Comparison of ENCODE assay signal across 7 mouse cellular contexts in genomic region chr7:13024805-13025204, GRCm38 (mm10). TPM values are rescaled to one million over a fixed set of nuclear protein-coding genes. Genes with fewer than 3 reads are reported as not detected.
DNase-seq lines count a peak whose midpoint lies in the region; ATAC-seq and TF ChIP-seq lines count a peak whose summit lies in the region.

No protein-coding gene starts in this region.

- H3K27ac ChIP-seq in cortical plate, adult 2 months (ENCODE audit: insufficient read depth, low read length): peak overlapping the region; percentile 94
- H3K27ac ChIP-seq in intestine, embryonic 15.5 days: peak overlapping the region; percentile 100
- peak overlapping the region; percentile 100 for H3K27ac ChIP-seq in limb, embryonic 10.5 days
- H3K27ac ChIP-seq in midbrain, embryonic 10.5 days (replicated peaks): peak overlapping the region; percentile 98
- peak overlapping the region; percentile 26; the same call in 1 of the 2 replicates for H3K27ac ChIP-seq in small intestine, adult 2 months (ENCODE audit: insufficient read depth, low read depth, low read length)

- DNase-seq in gastrocnemius, postnatal 10 days: peak; percentile 75
- peak; percentile 85 for DNase-seq in limb, embryonic 10.5 days (ENCODE audit: low spot score)
- peak; percentile 85 for DNase-seq in midbrain, embryonic 10.5 days (ENCODE audit: low spot score)

- TF ChIP-seq CTCF in cortical plate, adult 2 months (IDR thresholded peaks at IDR 0.05; ENCODE audit: extremely low read depth, insufficient read depth, low read length): no peak
- TF ChIP-seq CTCF in small intestine, adult 2 months (IDR thresholded peaks at IDR 0.05; ENCODE audit: extremely low read depth, insufficient read length, insufficient replicate concordance, low read depth, low read length): 0 out of 2 replicates have a peak, but pooled peaks have one; percentile 15

- ATAC-seq in activated CD4-positive, CD25-positive, alpha-beta regulatory T cell, adult 4 months: peak; percentile 15
- ATAC-seq in intestine, embryonic 15.5 days: peak; percentile 67

- peak overlapping the region; percentile 59 for H3K4me3 ChIP-seq in cortical plate, adult 2 months (ENCODE audit: insufficient read depth, low read length)
- peak overlapping the region; percentile 94 for H3K4me3 ChIP-seq in intestine, embryonic 15.5 days (replicated peaks)
- peak overlapping the region; percentile 99 for H3K4me3 ChIP-seq in limb, embryonic 10.5 days
- peak overlapping the region; percentile 78 for H3K4me3 ChIP-seq in midbrain, embryonic 10.5 days
- peak overlapping the region; percentile 73 for H3K4me3 ChIP-seq in small intestine, adult 2 months (ENCODE audit: low read depth, low read length)

- peak overlapping the region; percentile 91 for H3K4me2 ChIP-seq in intestine, embryonic 15.5 days (replicated peaks)

- H3K9me3 ChIP-seq in intestine, embryonic 15.5 days: no peaks in the 10 kb centered on the region
- H3K9me3 ChIP-seq in limb, embryonic 10.5 days (replicated peaks): no peaks in the 10 kb centered on the region
- H3K9me3 ChIP-seq in midbrain, embryonic 10.5 days (replicated peaks): no peaks in the 10 kb centered on the region

- TF ChIP-seq POLR2A in cortical plate, adult 2 months (IDR thresholded peaks at IDR 0.05; ENCODE audit: extremely low read depth, insufficient read depth, low read length): no peak
- no peak for TF ChIP-seq POLR2A in small intestine, adult 2 months (IDR thresholded peaks at IDR 0.05; ENCODE audit: low read depth, low read length)

- peaks cover 35% of the 10 kb centered on the region for H3K36me3 ChIP-seq in intestine, embryonic 15.5 days
- H3K36me3 ChIP-seq in limb, embryonic 10.5 days: peaks cover 50% of the 10 kb centered on the region
- H3K36me3 ChIP-seq in midbrain, embryonic 10.5 days: peaks cover 49% of the 10 kb centered on the region
- H3K36me3 ChIP-seq in small intestine, adult 2 months (ENCODE audit: control insufficient read depth, insufficient read depth, low read length): peaks cover 30% of the 10 kb centered on the region

- peak overlapping the region; percentile 98 for H3K9ac ChIP-seq in intestine, embryonic 15.5 days

- under 1% methylated on average over 43 of the region's 44 CpGs for WGBS in intestine, embryonic 15.5 days
- WGBS in limb, embryonic 10.5 days: under 1% methylated on average over 43 of the region's 44 CpGs
- under 1% methylated on average over 35 of the region's 44 CpGs for WGBS in midbrain, embryonic 10.5 days
- under 1% methylated on average over 36 of the region's 44 CpGs for WGBS in small intestine, adult 2 months

- H3K4me1 ChIP-seq in cortical plate, adult 2 months (ENCODE audit: control insufficient read depth, insufficient read depth, low read length): peaks cover 9% of the 10 kb centered on the region; the same call in 1 of the 2 replicates
- H3K4me1 ChIP-seq in intestine, embryonic 15.5 days (replicated peaks): peaks cover 23% of the 10 kb centered on the region
- H3K4me1 ChIP-seq in limb, embryonic 10.5 days: peaks cover 28% of the 10 kb centered on the region
- H3K4me1 ChIP-seq in midbrain, embryonic 10.5 days: peaks cover 39% of the 10 kb centered on the region
- H3K4me1 ChIP-seq in small intestine, adult 2 months (ENCODE audit: control insufficient read depth, insufficient read depth, insufficient read length, low read length): peaks cover 9% of the 10 kb centered on the region

- no peaks in the 10 kb centered on the region for H3K27me3 ChIP-seq in intestine, embryonic 15.5 days (replicated peaks)
- no peaks in the 10 kb centered on the region for H3K27me3 ChIP-seq in limb, embryonic 10.5 days (ENCODE audit: low read depth, poor library complexity, severe bottlenecking)
- no peaks in the 10 kb centered on the region for H3K27me3 ChIP-seq in midbrain, embryonic 10.5 days (ENCODE audit: low read depth, poor library complexity, severe bottlenecking)
- no peaks in the 10 kb centered on the region for H3K27me3 ChIP-seq in small intestine, adult 2 months (ENCODE audit: control insufficient read depth, insufficient read depth, low read length)

RNA-seq across cellular contexts. Expression of gene Chmp2a, which starts 9.8 kb away (rescaled TPM):
- polyA plus RNA-seq in activated CD4-positive, CD25-positive, alpha-beta regulatory T cell, adult 4 months (2017; shearing (Covaris generic)): 100 to 1,000 TPM; 300 to 349 TPM
- 224 and 229 TPM in 2 replicates for polyA plus RNA-seq in cortical plate, adult 2 months (2012; rRNA removed)
- total RNA-seq in gastrocnemius, postnatal 10 days (2021): 100 to 1,000 TPM; 114 to 123 TPM
- 162 and 177 TPM in 2 replicates for polyA plus RNA-seq in intestine, embryonic 15.5 days (2015; fragmentation: Nextera tagmentation; extraction: Ambion mirVana)
- polyA plus RNA-seq in limb, embryonic 10.5 days (2016; fragmentation: Nextera tagmentation; extraction: Ambion mirVana): 79.6 and 84.2 TPM in 2 replicates
- polyA plus RNA-seq in midbrain, embryonic 10.5 days (2016; fragmentation: Nextera tagmentation; extraction: Ambion mirVana): 113 and 133 TPM in 2 replicates
- 58.3 and 102 TPM in 2 replicates for polyA plus RNA-seq in small intestine, adult 2 months (2012; rRNA removed)

RNA-seq across cellular contexts. Expression of gene Ube2m, which starts 13.3 kb away (rescaled TPM):
- polyA plus RNA-seq in activated CD4-positive, CD25-positive, alpha-beta regulatory T cell, adult 4 months (2017; shearing (Covaris generic)): 10 to 100 TPM; 15.3 to 16.9 TPM
- 400 and 402 TPM in 2 replicates for polyA plus RNA-seq in cortical plate, adult 2 months (2012; rRNA removed)
- 100 to 1,000 TPM; 153 to 168 TPM for total RNA-seq in gastrocnemius, postnatal 10 days (2021)
- 109 and 118 TPM in 2 replicates for polyA plus RNA-seq in intestine, embryonic 15.5 days (2015; fragmentation: Nextera tagmentation; extraction: Ambion mirVana)
- polyA plus RNA-seq in limb, embryonic 10.5 days (2016; fragmentation: Nextera tagmentation; extraction: Ambion mirVana): 182 and 208 TPM in 2 replicates
- 84.5 and 103 TPM in 2 replicates for polyA plus RNA-seq in midbrain, embryonic 10.5 days (2016; fragmentation: Nextera tagmentation; extraction: Ambion mirVana)
- 56.0 and 93.7 TPM in 2 replicates for polyA plus RNA-seq in small intestine, adult 2 months (2012; rRNA removed)

RNA-seq across cellular contexts. Expression of gene Zbtb45, which starts 15.0 kb away (rescaled TPM):
- polyA plus RNA-seq in activated CD4-positive, CD25-positive, alpha-beta regulatory T cell, adult 4 months (2017; shearing (Covaris generic)): 1 to 10 TPM; 4.6 to 7.0 TPM
- polyA plus RNA-seq in cortical plate, adult 2 months (2012; rRNA removed): 32.2 and 33.4 TPM in 2 replicates
- total RNA-seq in gastrocnemius, postnatal 10 days (2021): 1 to 10 TPM; 5.5 to 6.6 TPM
- polyA plus RNA-seq in intestine, embryonic 15.5 days (2015; fragmentation: Nextera tagmentation; extraction: Ambion mirVana): 20.7 and 21.2 TPM in 2 replicates
- polyA plus RNA-seq in limb, embryonic 10.5 days (2016; fragmentation: Nextera tagmentation; extraction: Ambion mirVana): 29.1 and 31.8 TPM in 2 replicates
- polyA plus RNA-seq in midbrain, embryonic 10.5 days (2016; fragmentation: Nextera tagmentation; extraction: Ambion mirVana): 32.7 and 36.4 TPM in 2 replicates
- polyA plus RNA-seq in small intestine, adult 2 months (2012; rRNA removed): 22.1 and 46.2 TPM in 2 replicates

RNA-seq across cellular contexts. Expression of gene Trim28, which starts 25.9 kb away (rescaled TPM):
- polyA plus RNA-seq in activated CD4-positive, CD25-positive, alpha-beta regulatory T cell, adult 4 months (2017; shearing (Covaris generic)): 10 to 100 TPM; 45.5 to 59.4 TPM
- polyA plus RNA-seq in cortical plate, adult 2 months (2012; rRNA removed): 225 and 226 TPM in 2 replicates
- 100 to 1,000 TPM; 118 to 161 TPM for total RNA-seq in gastrocnemius, postnatal 10 days (2021)
- 218 and 244 TPM in 2 replicates for polyA plus RNA-seq in intestine, embryonic 15.5 days (2015; fragmentation: Nextera tagmentation; extraction: Ambion mirVana)
- 561 and 585 TPM in 2 replicates for polyA plus RNA-seq in limb, embryonic 10.5 days (2016; fragmentation: Nextera tagmentation; extraction: Ambion mirVana)
- 349 and 398 TPM in 2 replicates for polyA plus RNA-seq in midbrain, embryonic 10.5 days (2016; fragmentation: Nextera tagmentation; extraction: Ambion mirVana)
- 101 and 195 TPM in 2 replicates for polyA plus RNA-seq in small intestine, adult 2 months (2012; rRNA removed)

RNA-seq across cellular contexts. Expression of gene Slc27a5, which starts 26.8 kb away (rescaled TPM):
- under 1 TPM in 1 of 2 experiments, not detected in 1; 0.29 TPM for polyA plus RNA-seq in activated CD4-positive, CD25-positive, alpha-beta regulatory T cell, adult 4 months (2017; shearing (Covaris generic))
- polyA plus RNA-seq in cortical plate, adult 2 months (2012; rRNA removed): 0.69 and 0.78 TPM in 2 replicates
- under 1 TPM in 1 of 2 experiments, not detected in 1; 0.16 TPM for total RNA-seq in gastrocnemius, postnatal 10 days (2021)
- polyA plus RNA-seq in intestine, embryonic 15.5 days (2015; fragmentation: Nextera tagmentation; extraction: Ambion mirVana): 0.41 and 0.53 TPM in 2 replicates
- not detected in 2 replicates for polyA plus RNA-seq in limb, embryonic 10.5 days (2016; fragmentation: Nextera tagmentation; extraction: Ambion mirVana)
- 0.05 and 0.07 TPM in 2 replicates for polyA plus RNA-seq in midbrain, embryonic 10.5 days (2016; fragmentation: Nextera tagmentation; extraction: Ambion mirVana)
- polyA plus RNA-seq in small intestine, adult 2 months (2012; rRNA removed): 0.19 TPM in 1 of 2 replicates, not detected in the other

Comparison
In these comparisons a context has a peak if more than half of its experiments do, and no peak if none do; other contexts are left out.
1. Peak in every context shown above with its lines: DNase-seq, ATAC-seq, H3K4me3 ChIP-seq and H3K27ac ChIP-seq.
2. H3K27ac ChIP-seq: peak in every context shown above with its lines; median percentile 100 in intestine, embryonic 15.5 days; 100 in limb, embryonic 10.5 days; 98 in midbrain, embryonic 10.5 days; 94 in cortical plate, adult 2 months; 26 in small intestine, adult 2 months.